Mouse (Mus musculus): ENCODE data around the gene Klhl35.
"Not testable (repeated sequence)": the region's sequence is repeated elsewhere in the genome, so short reads cannot be mapped to it uniquely, and the experiment has no call there.

The Klhl35 gene

GRCm38 (mm10) chr7:99500201-99500600, 34.4 kb downstream of the Klhl35 start:
- DNase-seq (ENCODE audit: low spot score): peak; percentile 78

- no peak for DNase-seq (ENCODE audit: low spot score)
Measured at GRCm38 (mm10) chr7:99500655-99501054, 34.9 kb downstream of the Klhl35 start.

GRCm38 (mm10) chr7:99501148-99501547, 35.3 kb downstream of the Klhl35 start:
- DNase-seq (ENCODE audit: low spot score): no peak

- no peak for DNase-seq (ENCODE audit: low spot score)
Measured at GRCm38 (mm10) chr7:99504556-99504955, 38.8 kb downstream of the Klhl35 start.

GRCm38 (mm10) chr7:99508187-99508586, 42.4 kb downstream of the Klhl35 start:
- not testable (repeated sequence) for DNase-seq (ENCODE audit: low spot score)

GRCm38 (mm10) chr7:99510087-99510501, 44.3 kb downstream of the Klhl35 start:
- peak; percentile 83 for DNase-seq (ENCODE audit: low spot score)

- DNase-seq (ENCODE audit: low spot score): no peak
Measured at GRCm38 (mm10) chr7:99516092-99516813, 50.4 kb downstream of the Klhl35 start.

- no peak for DNase-seq (ENCODE audit: low spot score)
Measured at GRCm38 (mm10) chr7:99516814-99517157, 51.0 kb downstream of the Klhl35 start.

GRCm38 (mm10) chr7:99518954-99519644, 53.3 kb downstream of the Klhl35 start:
- DNase-seq (ENCODE audit: low spot score): no peak

- DNase-seq (ENCODE audit: low spot score): no peak
Measured at GRCm38 (mm10) chr7:99523121-99523520, 57.3 kb downstream of the Klhl35 start.
